22 mouse cellular contexts compared by ENCODE assay signal in the genomic region with DNA sequence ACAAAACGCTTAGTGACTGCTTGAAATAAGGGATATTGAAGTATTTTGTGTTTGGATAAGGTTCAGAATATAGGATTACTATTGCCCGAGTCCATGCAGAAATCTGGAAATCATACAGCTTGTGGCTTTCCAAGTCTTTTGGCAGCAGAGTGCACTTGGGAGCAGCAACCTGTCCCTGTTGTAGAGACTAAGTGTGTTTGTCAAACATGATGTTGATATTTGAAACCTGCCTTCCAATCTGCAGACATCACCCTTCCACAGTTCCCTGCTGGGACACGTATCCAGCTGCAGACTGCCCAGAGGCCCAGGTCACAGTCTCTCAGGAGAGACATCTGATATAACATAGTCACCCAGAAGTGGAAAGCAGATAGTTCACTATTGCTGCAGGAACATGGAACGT.
A peak's percentile ranks its signal among the peaks of the same experiment; 100 is the strongest.
DNase-seq lines count a peak whose midpoint lies in the region; ATAC-seq lines count a peak whose summit lies in the region.
"Had no signal": no experiment of that assay in that cellular context is flagged by ENCODE, and none has a peak within 500 bp of the region (broad histone marks: within the 10 kb centered on the region; RNA-seq: fewer than 3 reads in every experiment).

No protein-coding gene starts in this region.

- no peaks in the 10 kb centered on the region for H3K4me1 ChIP-seq in liver, embryonic 12.5 days
- H3K4me1 ChIP-seq: forebrain, embryonic 13.5 days; hindbrain, embryonic 12.5 days; liver, embryonic 15.5 days; midbrain, embryonic 15.5 days; neural tube, embryonic 12.5 days had no signal

- H3K27ac ChIP-seq in liver, embryonic 12.5 days = no peak overlapping the region
- H3K27ac ChIP-seq: forebrain, embryonic 13.5 days; hindbrain, embryonic 12.5 days; liver, embryonic 15.5 days; macrophage; midbrain, embryonic 15.5 days; neural tube, embryonic 12.5 days had no signal

- WGBS in liver, embryonic 12.5 days (ENCODE audit: insufficient replicate concordance) = 60% methylated on average over 4 of the region's 4 CpGs

- no peak overlapping the region for H3K4me2 ChIP-seq in liver, embryonic 12.5 days
- H3K4me2 ChIP-seq: forebrain, embryonic 13.5 days; hindbrain, embryonic 12.5 days; limb, embryonic 13.5 days; liver, embryonic 15.5 days; midbrain, embryonic 15.5 days; neural tube, embryonic 12.5 days had no signal

- H3K27me3 ChIP-seq in liver, embryonic 12.5 days (replicated peaks) = no peaks in the 10 kb centered on the region
- H3K27me3 ChIP-seq: forebrain, embryonic 13.5 days; hindbrain, embryonic 12.5 days; limb, embryonic 13.5 days; liver, embryonic 15.5 days; midbrain, embryonic 15.5 days; neural tube, embryonic 12.5 days had no signal

- no peak for ATAC-seq in liver, embryonic 12.5 days
- ATAC-seq: CD4-positive, CD25-positive, alpha-beta regulatory T cell, adult 4 months; forebrain, embryonic 13.5 days; intestine, postnatal 0 days; midbrain, embryonic 15.5 days had no signal

- H3K9me3 ChIP-seq in liver, embryonic 12.5 days (replicated peaks) = no peaks in the 10 kb centered on the region
- H3K9me3 ChIP-seq: forebrain, embryonic 13.5 days; hindbrain, embryonic 12.5 days; limb, embryonic 13.5 days; liver, embryonic 15.5 days; midbrain, embryonic 15.5 days; neural tube, embryonic 12.5 days had no signal

- H3K36me3 ChIP-seq in liver, embryonic 12.5 days = no peaks in the 10 kb centered on the region
- H3K36me3 ChIP-seq: hindbrain, embryonic 12.5 days; limb, embryonic 13.5 days; liver, embryonic 15.5 days; midbrain, embryonic 15.5 days; neural tube, embryonic 12.5 days had no signal

- no peak overlapping the region for H3K9ac ChIP-seq in liver, embryonic 12.5 days
- H3K9ac ChIP-seq: forebrain, embryonic 13.5 days; hindbrain, embryonic 12.5 days; limb, embryonic 13.5 days; liver, embryonic 15.5 days; midbrain, embryonic 15.5 days; neural tube, embryonic 12.5 days had no signal

- no peak overlapping the region for H3K4me3 ChIP-seq in liver, embryonic 12.5 days
- H3K4me3 ChIP-seq: forebrain, embryonic 13.5 days; hindbrain, embryonic 12.5 days; limb, embryonic 13.5 days; liver, embryonic 15.5 days; midbrain, embryonic 15.5 days; neural tube, embryonic 12.5 days had no signal

- peak; percentile 70 for DNase-seq in gastrocnemius, adult 18-20 months (ENCODE audit: low spot score)
- DNase-seq in gastrocnemius, postnatal 4 days (ENCODE audit: low spot score in 2 of 2) = no peak
- DNase-seq in heart, postnatal 4 days = peak; percentile 9
- DNase-seq in heart, adult 8-10 months (ENCODE audit: low spot score) = no peak
- DNase-seq in gastrocnemius, adult 8-10 months (ENCODE audit: low spot score in 2 of 2) = peak; percentile 41 to 64
- no peak for DNase-seq in urinary bladder, postnatal 10 days (ENCODE audit: low spot score)
- DNase-seq: adrenal gland, postnatal 25 days; cerebellum, adult 8-10 months; kidney, postnatal 25 days; layer of hippocampus, postnatal 36 days; right cerebral cortex, postnatal 25 days; thymus, postnatal 25 days had no signal

Comparison
In these comparisons a context has a peak if more than half of its experiments do, and no peak if none do; other contexts are left out.
1. DNase-seq: peak in gastrocnemius, adult 18-20 months (single experiment), heart, postnatal 4 days (single experiment) and gastrocnemius, adult 8-10 months (2 of 2); none in gastrocnemius, postnatal 4 days (0 of 2), heart, adult 8-10 months (single experiment) and urinary bladder, postnatal 10 days (single experiment).